Mouse (Mus musculus): ENCODE results near the gene Calu. TPM values are rescaled to one million over a fixed set of nuclear protein-coding genes. Genes with fewer than 3 reads are reported as not detected.
"Not testable (repeated sequence)": the region's sequence is repeated elsewhere in the genome, so short reads cannot be mapped to it uniquely, and the experiment has no call there.

Gene Calu
- total RNA-seq (2021): 10 to 100 TPM; 69.6 to 72.7 TPM

- peak; percentile 98 for DNase-seq (ENCODE audit: extremely low spot score in 1 of 2, low spot score in 1 of 2)
Observed at GRCm38 (mm10) chr6:29347665-29348370, at the start of gene Calu. Gene Calu (plus strand): TSS chr6:29348069.

DNA sequence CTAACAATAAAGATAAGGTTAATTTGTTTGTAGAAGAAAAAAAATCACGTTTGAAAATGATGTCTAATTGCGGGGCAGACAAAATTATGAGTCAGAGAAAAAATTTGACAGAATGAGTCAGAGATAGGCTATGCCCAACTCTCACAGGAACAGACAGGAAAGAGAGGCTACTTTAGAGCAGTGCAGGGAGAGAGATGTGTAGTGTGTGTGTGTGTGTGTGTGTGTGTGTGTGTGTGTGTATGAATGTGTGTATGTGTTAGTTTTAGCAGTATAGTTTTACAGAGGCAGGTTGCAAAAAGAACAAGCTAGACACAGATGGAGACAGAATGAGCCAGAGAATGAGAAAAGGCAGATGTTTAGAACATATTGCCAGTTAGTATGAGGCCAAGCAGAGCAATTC is 48.8 kb upstream of the Calu start:
- DNase-seq (ENCODE audit: extremely low spot score in 1 of 2, low spot score in 1 of 2): no peak

DNA sequence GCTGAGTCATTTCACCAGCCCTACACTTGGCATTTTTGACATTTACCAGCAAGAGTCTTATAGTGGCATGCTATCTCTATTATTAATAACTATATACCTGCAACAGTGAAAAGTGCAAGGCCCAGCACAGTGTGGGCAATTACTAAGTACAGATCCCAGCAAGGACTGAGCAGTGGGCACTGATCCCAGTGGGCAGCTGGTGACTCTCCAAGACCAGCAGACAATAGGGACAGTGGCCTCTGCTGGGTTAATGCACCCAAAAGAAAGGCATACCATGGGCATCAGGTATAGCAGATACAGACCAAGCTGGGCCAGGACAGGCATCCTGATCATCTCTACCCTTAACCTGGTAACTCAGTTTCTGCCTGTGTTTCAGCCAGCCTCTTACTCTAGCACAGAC is 44.6 kb upstream of the Calu start:
- DNase-seq (ENCODE audit: extremely low spot score in 1 of 2, low spot score in 1 of 2): no peak

DNA sequence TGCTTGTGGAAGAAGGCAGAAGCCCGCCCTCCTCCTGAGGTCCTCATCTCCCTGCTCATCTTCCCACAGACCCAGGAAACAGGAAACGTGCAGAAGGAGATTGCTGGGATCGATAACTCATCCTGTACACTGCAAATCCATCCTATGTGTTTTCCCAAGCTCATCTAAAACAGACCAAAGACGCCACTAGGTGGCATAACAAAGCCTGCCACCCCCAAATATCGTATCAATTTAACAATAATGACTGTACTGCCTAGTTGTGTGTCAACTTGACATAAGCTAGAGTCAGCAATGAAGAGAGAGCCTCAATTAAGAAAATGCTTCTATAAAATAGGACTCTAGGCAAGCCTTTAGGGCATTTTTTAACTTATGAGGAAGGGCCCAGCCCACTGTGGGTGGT is 44.1 kb upstream of the Calu start:
- no peak for DNase-seq (ENCODE audit: extremely low spot score in 1 of 2, low spot score in 1 of 2)

DNA sequence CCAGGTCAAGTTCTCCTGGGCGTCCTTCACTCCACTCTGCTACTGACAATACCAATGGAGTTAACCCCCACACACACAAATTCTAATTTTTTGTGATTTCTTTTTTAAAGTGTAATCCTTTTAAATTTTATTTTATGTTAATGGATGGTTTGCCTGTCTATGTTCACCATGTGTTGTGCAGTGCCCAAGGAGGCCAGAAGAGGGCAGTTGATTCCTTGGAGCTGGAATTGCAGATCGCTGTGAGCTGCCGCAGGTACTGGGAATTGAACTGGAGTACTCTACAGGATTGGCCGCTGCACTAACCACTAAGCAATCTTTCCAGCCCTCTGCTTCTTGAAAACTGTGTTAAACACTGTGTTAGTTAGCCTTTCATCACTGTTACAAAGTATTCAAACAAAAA is 42.4 kb upstream of the Calu start:
- no peak for DNase-seq (ENCODE audit: extremely low spot score in 1 of 2, low spot score in 1 of 2)

DNA sequence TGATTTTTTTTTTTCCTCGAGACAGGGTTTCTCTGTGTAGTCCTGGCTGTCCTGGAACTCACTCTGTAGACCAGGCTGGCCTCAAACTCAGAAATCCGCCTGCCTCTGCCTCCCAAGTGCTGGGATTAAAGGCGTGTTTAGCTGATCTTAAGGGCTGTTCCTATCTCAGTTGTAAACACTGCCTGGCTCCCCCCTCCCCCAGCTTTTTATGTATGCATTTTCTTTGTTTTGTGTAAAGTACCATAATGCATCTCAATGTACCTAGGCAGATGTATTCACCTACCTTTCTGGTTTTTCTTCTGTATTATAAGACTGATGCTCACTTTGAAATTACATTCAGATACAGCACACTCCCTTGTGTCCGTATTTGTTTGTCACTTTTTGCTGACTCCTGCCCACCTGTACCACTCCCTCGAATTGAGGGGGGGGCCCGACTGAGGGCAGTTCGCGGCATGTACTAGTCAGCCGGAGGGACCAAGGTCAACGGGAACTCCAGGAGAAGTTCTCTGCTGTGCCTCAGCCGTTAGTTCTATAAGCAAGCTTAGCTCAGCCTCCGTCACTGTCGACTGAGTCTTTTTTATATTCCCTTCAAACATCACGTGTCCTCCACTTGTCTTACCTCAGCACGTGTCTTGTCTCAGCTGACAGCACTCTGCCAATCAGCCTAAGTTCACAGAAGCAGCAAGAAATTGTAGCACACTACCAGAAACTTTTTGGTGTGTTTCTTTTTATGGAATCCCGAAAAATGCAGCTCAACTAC is 38.8 kb upstream of the Calu start:
- DNase-seq (ENCODE audit: extremely low spot score in 1 of 2, low spot score in 1 of 2): no peak

DNA sequence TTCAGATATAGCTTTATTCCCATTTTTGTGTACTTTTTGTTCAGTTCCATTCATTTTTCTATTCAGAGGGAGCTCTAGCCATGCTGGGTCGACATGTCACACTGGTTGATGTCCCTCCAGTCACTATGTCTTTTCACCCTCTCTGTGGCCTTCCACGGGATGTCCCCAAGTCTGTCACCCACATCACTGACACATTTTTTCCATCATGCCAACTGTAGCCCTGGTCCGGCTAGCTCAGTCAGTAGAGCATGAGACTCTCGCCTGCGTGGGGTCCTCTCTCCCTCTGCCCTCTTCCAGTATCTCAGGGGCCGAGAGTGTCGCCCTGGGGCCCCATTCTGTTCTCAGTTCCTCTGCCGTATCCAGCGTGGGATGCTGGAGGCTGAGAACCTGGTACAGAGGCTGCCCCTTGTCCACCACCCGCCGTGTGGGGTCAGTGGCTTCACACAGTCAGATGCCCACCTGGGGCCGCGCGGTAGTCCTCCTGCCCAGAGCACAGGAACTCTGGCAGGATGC is 34.1 kb upstream of the Calu start:
- no peak for DNase-seq (ENCODE audit: extremely low spot score in 1 of 2, low spot score in 1 of 2)

DNA sequence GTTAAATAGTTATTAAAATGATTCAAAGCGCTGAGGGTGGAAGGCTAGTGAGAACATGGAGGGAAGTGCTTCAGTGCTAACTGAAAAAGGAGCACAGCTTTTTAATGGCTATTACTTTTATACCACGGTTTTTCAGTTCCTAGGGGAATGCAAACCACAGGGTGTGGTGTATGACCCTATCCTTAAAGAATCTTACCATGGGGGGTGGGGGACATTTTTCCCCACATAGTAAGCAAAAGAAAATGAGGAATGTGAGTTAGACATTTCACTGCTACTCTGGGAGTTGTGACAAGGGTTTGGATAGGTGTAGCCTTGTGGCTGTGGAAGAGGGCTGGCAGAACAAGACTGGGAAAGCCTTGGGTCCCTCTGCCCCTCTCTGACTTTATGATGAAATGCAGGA is 30.6 kb upstream of the Calu start:
- no peak for DNase-seq (ENCODE audit: extremely low spot score in 1 of 2, low spot score in 1 of 2)

GRCm38 (mm10) chr6:29317941-29318340 is 29.9 kb upstream of the Calu start:
- DNase-seq (ENCODE audit: extremely low spot score in 1 of 2, low spot score in 1 of 2): no peak

GRCm38 (mm10) chr6:29318879-29319278 is 29.0 kb upstream of the Calu start, which contains the start of gene Fam71f1:
Gene Fam71f1 (plus strand): TSS chr6:29319140.
- DNase-seq (ENCODE audit: extremely low spot score in 1 of 2, low spot score in 1 of 2): no peak

GRCm38 (mm10) chr6:29321586-29321985 is 26.3 kb upstream of the Calu start:
- no peak for DNase-seq (ENCODE audit: extremely low spot score in 1 of 2, low spot score in 1 of 2)

GRCm38 (mm10) chr6:29322147-29322546 is 25.7 kb upstream of the Calu start:
- DNase-seq (ENCODE audit: extremely low spot score in 1 of 2, low spot score in 1 of 2): no peak

GRCm38 (mm10) chr6:29322735-29323134 is 25.1 kb upstream of the Calu start:
- DNase-seq (ENCODE audit: extremely low spot score in 1 of 2, low spot score in 1 of 2): no peak

GRCm38 (mm10) chr6:29326961-29327360 is 20.9 kb upstream of the Calu start:
- no peak for DNase-seq (ENCODE audit: extremely low spot score in 1 of 2, low spot score in 1 of 2)

DNA sequence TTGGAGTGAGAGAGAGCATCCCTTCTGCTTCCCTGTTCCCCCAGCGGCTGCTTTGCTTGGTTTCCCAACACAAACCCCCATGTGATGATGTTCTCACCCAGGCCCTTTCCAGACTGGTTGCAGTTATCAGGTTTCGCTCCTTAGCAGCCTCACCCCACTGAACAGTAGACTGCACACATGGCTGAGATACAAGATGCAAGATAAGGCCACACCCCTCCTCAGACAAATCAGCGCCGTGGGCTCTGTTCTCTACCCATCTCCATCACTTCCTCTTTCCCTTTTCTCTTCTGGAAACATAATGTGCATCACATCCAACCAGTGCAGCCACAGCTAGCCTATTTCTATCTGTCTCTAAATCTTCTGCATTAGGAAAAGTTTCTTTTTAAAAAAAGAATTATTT is 18.4 kb upstream of the Calu start:
- DNase-seq (ENCODE audit: extremely low spot score in 1 of 2, low spot score in 1 of 2): no peak

DNA sequence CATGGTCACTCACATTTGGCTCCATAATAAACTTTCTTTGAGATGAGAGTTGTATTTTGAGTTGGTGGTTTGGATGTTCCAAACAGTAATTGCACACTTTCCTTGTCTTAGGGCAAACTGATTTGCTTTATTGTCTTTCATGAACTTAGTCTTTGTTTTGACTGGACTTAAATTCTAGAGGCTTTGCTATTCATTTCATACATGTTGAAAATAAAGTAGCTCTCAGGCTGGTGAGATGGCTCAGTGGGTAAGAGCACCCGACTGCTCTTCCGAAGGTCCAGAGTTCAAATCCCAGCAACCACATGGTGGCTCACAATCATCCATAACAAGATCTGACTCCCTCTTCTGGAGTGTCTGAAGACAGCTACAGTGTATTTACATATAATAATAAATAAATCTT is 1.4 kb upstream of the Calu start:
- not testable (repeated sequence) for DNase-seq (ENCODE audit: extremely low spot score in 1 of 2, low spot score in 1 of 2)

- DNase-seq (ENCODE audit: extremely low spot score in 1 of 2, low spot score in 1 of 2): no peak
Observed at GRCm38 (mm10) chr6:29347189-29347588, 680 bp upstream of the Calu start.

- DNase-seq (ENCODE audit: extremely low spot score in 1 of 2, low spot score in 1 of 2): no peak
Observed at GRCm38 (mm10) chr6:29348371-29348724, 479 bp downstream of the Calu start.

- DNase-seq (ENCODE audit: extremely low spot score in 1 of 2, low spot score in 1 of 2): no peak
Observed at GRCm38 (mm10) chr6:29351613-29352012, 3.7 kb downstream of the Calu start.

- no peak for DNase-seq (ENCODE audit: extremely low spot score in 1 of 2, low spot score in 1 of 2)
Observed at GRCm38 (mm10) chr6:29352816-29353215, 4.9 kb downstream of the Calu start.

GRCm38 (mm10) chr6:29359386-29359785 is 11.5 kb downstream of the Calu start:
- DNase-seq (ENCODE audit: extremely low spot score in 1 of 2, low spot score in 1 of 2): no peak

DNA sequence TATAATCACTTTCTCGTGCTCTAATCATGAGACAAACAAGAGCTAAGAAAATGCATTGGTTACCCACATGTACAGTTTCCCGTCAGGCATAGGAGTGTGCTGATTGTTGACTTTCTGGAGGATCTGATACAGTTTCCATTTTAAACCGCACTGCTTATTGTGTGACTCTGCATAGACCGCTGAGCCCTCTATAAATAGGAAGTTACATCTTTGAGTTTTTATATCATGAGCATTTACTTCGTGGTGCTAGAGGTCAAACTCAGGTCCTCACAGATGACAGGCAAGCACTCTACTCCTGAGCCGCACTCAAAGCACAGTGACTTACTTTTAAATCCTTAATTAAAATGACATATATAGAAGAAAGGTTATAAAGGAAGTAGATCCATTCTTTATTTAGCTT is 12.3 kb downstream of the Calu start:
- no peak for DNase-seq (ENCODE audit: extremely low spot score in 1 of 2, low spot score in 1 of 2)

Measured in layer of hippocampus, postnatal 25 days (tissue).